Mouse (Mus musculus) spleen, adult 18-20 months (tissue): ENCODE data around the gene Hnrnpa1.
"Not testable (repeated sequence)": the region's sequence is repeated elsewhere in the genome, so short reads cannot be mapped to it uniquely, and the experiment has no call there.

Experiments
- DNase-seq, 2 experiments: peaks; one replicate each; pipeline ENCODE4 v3.0.0; 2022; ENCODE audit warnings: mixed read lengths in 2 of 2

Gene Hnrnpa1

GRCm38 (mm10) chr15:103241071-103242018 lies 1.1 kb downstream of the Hnrnpa1 start:
- not testable (repeated sequence) for DNase-seq

- DNase-seq: no peak
These were observed 2.7 kb downstream of the Hnrnpa1 start for GRCm38 (mm10) chr15:103242885-103243284.

DNA sequence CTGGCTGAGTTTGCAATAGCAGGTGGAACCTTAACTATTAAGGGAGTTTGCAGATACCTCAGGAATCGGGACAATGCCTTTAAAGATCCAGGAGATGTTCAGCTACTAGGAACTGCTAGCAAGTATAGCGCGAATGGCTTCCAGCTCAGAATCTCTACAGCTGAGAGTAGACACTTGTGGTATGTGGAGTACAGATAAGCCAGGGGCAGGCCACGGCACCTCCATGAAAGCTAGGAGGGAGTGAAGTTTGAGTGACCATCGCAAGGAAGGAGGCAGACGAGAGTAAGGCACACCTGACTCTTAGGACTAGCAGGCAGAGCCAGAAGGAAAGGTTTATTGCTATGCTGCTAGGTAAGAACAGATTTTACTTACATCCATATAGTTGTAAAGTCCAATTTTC lies 5.4 kb downstream of the Hnrnpa1 start:
- DNase-seq: no peak

DNA sequence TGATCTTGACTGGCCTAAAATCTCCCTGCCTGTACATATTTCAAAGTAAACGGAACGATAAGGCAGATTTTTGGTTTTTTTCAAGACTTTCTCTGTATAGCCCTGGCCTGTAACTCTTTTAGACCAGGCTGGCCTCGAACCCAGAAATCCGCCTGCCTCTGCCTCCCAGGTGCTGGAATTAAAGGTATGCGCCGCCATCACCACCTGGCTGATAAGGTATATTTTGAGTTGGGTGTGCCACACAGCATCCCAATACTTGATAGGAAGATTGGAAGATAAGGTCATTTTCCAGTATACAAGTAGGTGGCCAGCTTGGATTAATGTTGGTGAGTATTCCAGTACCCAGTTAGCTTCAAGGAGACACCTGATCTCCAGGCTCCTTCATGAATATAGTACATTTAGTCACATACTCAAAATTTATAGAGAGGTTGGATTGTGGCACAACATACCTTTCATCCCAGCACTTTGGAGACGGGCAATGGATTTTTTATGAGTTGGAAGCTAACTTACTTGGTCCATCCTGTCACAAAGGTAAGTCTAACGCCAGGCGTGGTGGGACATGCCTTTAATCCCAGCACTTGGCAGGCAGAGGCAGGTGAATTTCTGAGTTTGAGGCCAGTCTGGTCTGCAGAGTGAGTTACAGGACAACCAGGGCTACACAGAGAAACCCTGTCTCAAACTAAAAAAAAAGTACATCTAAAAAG lies 7.0 kb downstream of the Hnrnpa1 start:
- no peak for DNase-seq

GRCm38 (mm10) chr15:103247782-103248400 lies 7.7 kb downstream of the Hnrnpa1 start:
- no peak for DNase-seq

- no peak for DNase-seq
These were observed 8.4 kb downstream of the Hnrnpa1 start for GRCm38 (mm10) chr15:103248401-103249313.

DNA sequence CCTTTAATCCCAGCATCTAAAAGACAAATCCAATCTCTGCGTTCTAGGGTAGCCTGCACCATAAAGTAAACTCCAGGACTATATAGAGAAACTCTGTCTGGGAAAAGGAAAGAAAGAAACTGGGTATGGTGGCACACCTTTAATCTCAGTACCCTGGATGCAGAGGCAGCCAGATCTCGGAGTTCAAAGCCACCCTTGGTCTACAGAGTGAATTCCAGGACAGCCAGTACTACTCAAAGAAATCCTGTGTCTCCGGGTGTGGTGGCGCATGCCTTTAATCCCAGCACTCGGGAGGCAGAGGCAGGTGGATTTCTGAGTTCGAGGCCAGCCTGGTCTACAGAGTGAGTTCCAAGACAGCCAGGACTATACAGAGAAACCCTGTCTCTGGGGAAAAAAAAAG lies 9.3 kb downstream of the Hnrnpa1 start:
- not testable (repeated sequence) for DNase-seq

- DNase-seq: peak; percentile 60 to 81
These were observed 10.0 kb downstream of the Hnrnpa1 start for GRCm38 (mm10) chr15:103250195-103250740.

GRCm38 (mm10) chr15:103251595-103251994 lies 11.4 kb downstream of the Hnrnpa1 start:
- DNase-seq: no peak

GRCm38 (mm10) chr15:103252660-103253059 lies 12.4 kb downstream of the Hnrnpa1 start:
- no peak for DNase-seq

- DNase-seq: no peak
These were observed 13.1 kb downstream of the Hnrnpa1 start for GRCm38 (mm10) chr15:103253352-103253751.

GRCm38 (mm10) chr15:103255169-103255568 lies 14.9 kb downstream of the Hnrnpa1 start:
- peak; percentile 25 to 41 for DNase-seq

DNA sequence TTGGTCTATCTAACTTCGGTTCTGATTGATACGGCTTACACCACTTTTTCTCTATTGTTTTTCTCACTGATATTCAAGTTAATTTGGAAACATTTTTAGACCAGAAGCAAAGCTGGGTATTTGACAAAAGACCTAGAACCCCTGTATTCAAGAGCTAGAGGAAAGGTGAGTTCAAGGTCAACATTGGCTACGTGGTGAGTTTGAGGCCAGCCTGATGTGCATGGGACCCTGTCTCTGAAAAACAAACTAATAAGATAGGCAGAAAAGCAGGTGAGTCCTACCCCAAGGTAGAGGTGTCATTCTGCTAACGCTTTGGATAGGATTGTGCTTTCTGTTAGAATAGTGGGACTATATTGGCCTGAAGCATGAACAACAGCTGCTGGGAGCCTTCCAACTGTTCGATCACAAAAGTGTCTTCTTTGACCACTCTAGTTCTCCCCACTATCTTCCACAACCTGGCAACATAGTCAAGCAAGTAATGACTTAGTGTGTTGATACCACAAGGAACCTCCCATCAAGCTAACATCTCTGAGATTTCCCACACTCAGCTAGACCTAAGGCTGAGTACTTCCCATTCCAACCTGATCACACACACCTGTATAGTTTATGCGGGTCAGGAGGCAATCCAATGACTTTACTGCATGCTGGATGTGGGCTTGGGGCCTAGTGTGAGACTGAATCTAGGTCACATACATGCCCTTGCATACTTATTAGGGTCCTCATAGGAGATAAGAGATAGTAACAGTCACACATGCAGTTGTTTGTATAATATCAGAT lies 16.2 kb downstream of the Hnrnpa1 start:
- DNase-seq: no peak

GRCm38 (mm10) chr15:103257790-103258728 lies 17.8 kb downstream of the Hnrnpa1 start, which contains the start of gene Nfe2:
TSS of gene Nfe2 (minus strand) at chr15:103258403.
- peak; percentile 39 to 41 for DNase-seq

DNA sequence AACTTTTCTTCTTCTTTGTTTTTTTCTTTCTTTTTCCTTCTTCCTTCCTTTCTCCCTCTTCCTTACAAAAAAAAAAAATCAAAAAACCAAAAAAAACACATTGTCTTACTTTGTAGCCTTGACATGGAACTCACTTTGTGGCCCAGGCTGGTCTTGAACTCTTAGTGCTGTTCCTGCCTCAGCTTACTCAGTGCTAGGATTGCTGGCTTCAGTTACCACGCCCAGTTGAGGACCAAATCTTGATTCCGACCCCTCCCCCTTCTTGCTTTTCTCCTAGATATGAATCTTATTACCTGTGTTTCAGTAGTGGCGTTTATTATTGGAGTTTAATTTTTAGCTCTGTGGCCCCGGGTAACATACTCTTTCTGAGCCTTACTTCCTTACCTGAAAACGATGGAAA lies 18.9 kb downstream of the Hnrnpa1 start:
- DNase-seq: no peak

DNA sequence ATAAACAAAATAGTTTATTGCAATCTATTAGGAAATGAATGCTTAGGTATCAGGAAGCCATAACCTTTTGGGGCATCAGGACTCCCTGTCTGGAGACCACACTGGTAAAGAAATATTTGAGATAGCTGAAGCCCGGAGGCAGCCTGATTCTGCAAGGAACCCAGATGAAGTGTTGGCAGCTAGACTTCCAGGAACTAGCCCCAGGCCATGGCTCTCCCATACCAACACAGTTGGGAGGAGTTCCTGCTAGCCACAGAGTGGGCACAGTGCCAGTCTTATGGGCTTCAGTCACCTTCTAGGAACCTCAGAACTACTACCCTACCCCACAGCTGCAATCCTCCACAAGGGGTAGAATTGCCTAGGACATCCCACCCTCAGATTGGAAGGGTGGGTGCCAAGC lies 19.8 kb downstream of the Hnrnpa1 start:
- DNase-seq: no peak

GRCm38 (mm10) chr15:103264794-103265193 lies 24.6 kb downstream of the Hnrnpa1 start:
- no peak for DNase-seq

GRCm38 (mm10) chr15:103268903-103269302 lies 28.7 kb downstream of the Hnrnpa1 start:
- no peak for DNase-seq

DNA sequence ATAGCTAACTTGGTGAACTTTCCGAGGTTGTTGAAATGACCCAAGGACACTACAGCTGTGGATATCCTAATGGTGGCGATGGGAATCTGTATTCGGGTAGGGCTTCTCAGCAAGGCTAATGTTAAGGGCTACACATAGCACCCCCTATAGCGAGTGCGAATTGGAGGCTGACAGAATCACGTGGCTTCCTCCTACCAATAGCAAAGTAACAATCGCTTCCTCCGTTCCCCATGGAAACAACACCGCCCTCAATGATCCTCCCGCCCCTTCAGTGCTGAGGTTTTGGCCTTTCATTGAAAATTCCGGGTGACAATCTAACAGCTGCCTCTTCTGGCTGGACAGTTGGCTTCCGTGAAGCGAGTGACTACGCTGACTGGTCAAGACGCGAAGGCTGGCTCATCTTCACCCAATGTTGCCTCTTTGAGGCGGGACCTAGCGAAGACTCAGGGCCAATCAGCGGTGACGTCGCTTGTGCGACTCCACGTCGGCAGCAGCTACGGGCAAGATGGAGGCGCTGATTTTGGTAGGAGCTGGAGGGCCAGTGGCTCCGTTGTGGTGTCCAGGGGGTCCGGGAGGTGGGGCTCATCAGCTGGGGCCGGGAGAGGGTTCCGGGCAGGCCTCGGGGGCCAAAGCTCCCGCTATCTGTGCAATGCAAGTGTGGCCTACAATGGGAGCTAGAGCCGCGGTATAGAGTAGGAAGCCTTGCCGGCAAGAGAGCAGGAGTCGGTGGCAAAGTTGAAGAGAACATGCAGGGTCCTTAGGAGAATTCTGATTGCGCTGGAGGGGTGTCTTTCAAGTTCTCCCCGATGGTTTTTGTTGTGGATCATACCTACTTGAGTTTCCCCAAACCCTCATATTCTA lies 32.4 kb downstream of the Hnrnpa1 start, which contains the start of gene Copz1:
TSS of gene Copz1 (plus strand) at position 296 of the 861 bp plus-strand sequence.
- DNase-seq: peak; percentile 80 to 89
